Mouse (Mus musculus): ENCODE data around the gene Dut.
A peak's percentile ranks its signal among the peaks of the same experiment; 100 is the strongest.

Dut gene

DNA sequence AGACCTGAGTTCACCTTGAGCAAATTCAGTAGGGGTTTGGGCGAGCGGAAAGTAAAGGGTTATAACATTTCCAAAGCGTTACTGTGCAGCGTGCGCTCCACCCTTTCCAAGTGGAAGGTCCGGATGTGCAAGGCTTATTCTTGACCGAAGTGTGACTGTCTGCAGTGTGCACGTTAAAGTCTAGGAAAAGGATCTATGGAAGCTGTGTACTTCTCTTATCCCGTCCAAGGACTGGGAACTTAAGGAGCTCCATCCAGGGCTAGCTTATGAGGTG, 909 bp downstream of the Dut start:
- Histone ChIP-seq H3K27me3 (ENCODE audit: control insufficient read depth, insufficient read depth, low read length, poor library complexity, severe bottlenecking) (no peaks in the 10 kb centered on the region), H3K36me3 (ENCODE audit: control insufficient read depth, insufficient read depth, low read length, poor library complexity, severe bottlenecking) (no peaks in the 10 kb centered on the region)
- DNase-seq (ENCODE audit: low read depth, low spot score): no peak

DNA sequence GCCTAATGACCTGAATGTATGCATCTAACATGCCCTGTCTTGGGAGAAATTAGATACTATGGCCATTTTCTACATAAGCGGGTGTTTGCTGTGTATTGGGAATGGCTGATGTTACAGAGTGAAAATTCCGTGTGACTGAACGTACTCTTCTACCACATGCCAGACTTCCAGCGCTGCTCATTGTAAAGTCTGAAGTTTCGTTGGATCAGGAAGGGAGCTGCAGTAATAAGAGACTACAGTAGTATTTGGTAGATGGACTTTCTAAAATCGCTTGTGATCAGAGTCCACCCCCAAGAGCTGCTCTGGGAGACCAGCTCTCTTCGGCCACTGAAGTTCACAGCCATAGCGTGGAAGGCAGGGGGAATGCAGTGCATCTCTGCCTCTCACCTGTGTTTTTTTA, 1.3 kb downstream of the Dut start:
- no peak for DNase-seq (ENCODE audit: low read depth, low spot score)
- H3K36me3 ChIP-seq (ENCODE audit: control insufficient read depth, insufficient read depth, low read length, poor library complexity, severe bottlenecking): no peaks in the 10 kb centered on the region
- no peaks in the 10 kb centered on the region for H3K27me3 ChIP-seq (ENCODE audit: control insufficient read depth, insufficient read depth, low read length, poor library complexity, severe bottlenecking)

DNA sequence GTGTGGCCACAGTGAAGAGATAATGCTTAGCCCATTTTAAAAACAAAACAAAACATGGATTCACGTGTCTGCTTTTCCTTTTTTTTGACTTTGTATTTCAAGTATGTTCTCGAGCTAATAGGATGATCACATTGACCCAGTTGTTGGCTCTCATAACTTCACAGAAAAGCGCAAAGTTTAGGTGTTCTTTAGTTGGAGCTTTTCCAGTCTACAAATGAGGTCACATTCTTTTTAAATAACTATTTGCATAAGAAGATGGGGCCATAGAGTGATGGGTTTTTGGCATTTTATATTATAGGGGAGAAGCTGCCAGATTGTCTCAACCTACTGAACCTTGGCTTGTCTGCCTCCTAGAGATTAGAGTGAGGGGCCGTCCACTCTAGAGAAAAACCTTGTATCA, 2.3 kb downstream of the Dut start:
- Histone ChIP-seq H3K27me3 (ENCODE audit: control insufficient read depth, insufficient read depth, low read length, poor library complexity, severe bottlenecking) (no peaks in the 10 kb centered on the region), H3K36me3 (ENCODE audit: control insufficient read depth, insufficient read depth, low read length, poor library complexity, severe bottlenecking) (no peaks in the 10 kb centered on the region)
- DNase-seq (ENCODE audit: low read depth, low spot score): no peak

DNA sequence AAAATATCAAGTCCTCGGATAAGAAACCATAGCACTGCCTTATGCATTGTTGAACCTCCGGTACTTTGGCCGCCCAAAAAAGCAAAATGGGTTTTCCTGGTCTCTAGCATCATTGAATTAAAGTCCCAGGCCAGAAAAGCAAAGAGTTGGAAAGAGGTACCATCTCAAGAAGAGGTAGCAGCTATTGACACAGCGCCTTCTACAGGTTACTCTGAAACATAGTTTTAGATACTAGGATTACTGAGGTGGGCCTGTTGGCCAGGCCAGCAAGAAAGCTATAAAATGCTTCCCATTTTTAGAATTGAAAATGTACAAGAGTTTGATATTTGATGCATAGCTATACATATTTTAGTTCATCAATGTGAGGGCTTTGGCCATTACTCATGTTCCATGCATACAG, 2.9 kb downstream of the Dut start:
- DNase-seq (ENCODE audit: low read depth, low spot score): peak; percentile 51
- no peaks in the 10 kb centered on the region for H3K36me3 ChIP-seq (ENCODE audit: control insufficient read depth, insufficient read depth, low read length, poor library complexity, severe bottlenecking)
- H3K27me3 ChIP-seq (ENCODE audit: control insufficient read depth, insufficient read depth, low read length, poor library complexity, severe bottlenecking): no peaks in the 10 kb centered on the region

DNA sequence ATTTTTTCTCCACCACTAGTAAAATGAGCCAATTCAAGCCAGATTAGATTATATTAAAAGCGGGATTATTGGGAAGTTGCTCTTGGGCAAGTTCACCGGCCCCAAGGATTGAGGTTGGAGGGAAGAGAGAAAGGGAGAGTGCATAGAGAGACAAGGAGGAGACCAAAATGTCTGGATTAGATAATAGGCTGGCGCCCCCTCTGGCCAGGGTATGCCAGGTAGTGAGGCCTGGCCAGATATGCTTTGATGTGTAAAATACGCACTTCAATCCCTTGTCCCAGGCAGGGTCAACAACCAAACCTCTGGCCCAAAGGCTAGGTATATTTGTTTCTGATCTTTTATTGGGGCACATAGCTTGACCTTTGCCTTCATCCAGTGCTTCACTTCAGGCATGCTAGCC, 4.8 kb downstream of the Dut start:
- H3K36me3 ChIP-seq (ENCODE audit: control insufficient read depth, insufficient read depth, low read length, poor library complexity, severe bottlenecking): no peaks in the 10 kb centered on the region
- peak; percentile 33 for DNase-seq (ENCODE audit: low read depth, low spot score)
- no peaks in the 10 kb centered on the region for H3K27me3 ChIP-seq (ENCODE audit: control insufficient read depth, insufficient read depth, low read length, poor library complexity, severe bottlenecking)

DNA sequence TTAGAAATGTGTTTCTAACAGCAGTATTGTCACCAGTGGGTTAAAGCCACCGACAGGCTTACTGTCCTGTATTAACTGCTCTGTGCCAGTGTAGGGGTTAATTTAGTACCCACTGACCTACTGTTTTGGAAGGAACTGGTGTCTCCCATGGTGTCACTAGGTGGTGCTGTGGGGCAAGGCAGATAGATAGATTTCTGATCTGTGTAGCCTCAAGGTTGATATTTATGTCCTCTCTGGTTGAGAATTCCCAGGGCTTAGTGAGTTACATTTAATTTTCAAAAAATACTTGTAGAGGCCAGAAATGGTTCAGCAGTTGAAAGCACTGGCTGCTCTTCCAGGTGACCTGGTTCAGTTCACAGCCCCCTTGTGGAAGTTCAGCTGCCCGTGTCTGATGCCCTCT, 5.3 kb downstream of the Dut start:
- H3K27me3 ChIP-seq (ENCODE audit: control insufficient read depth, insufficient read depth, low read length, poor library complexity, severe bottlenecking): no peaks in the 10 kb centered on the region
- no peaks in the 10 kb centered on the region for H3K36me3 ChIP-seq (ENCODE audit: control insufficient read depth, insufficient read depth, low read length, poor library complexity, severe bottlenecking)
- DNase-seq (ENCODE audit: low read depth, low spot score): peak; percentile 70

DNA sequence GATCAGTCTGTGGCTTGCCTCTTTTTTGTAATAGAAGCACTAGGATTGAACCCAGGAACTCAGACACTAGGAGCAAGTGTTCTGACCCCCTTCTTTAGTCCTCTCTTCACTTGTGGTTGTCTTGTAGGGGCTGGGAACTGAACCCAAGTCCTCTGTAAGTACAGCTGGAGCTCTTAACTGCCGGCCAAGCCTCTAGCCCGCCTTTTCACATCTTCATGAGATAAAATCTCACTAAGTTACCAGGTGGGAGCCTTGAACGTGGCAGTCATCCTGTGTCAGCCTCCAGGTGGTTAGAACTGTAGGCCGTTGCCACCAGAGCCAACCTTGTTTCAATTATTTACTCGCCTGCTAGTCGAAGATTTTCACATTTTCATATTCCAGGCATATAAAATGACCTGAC, 6.7 kb downstream of the Dut start:
- H3K27me3 ChIP-seq (ENCODE audit: control insufficient read depth, insufficient read depth, low read length, poor library complexity, severe bottlenecking): no peaks in the 10 kb centered on the region
- DNase-seq (ENCODE audit: low read depth, low spot score): no peak
- 0 out of 2 replicates have a peak, but pooled peaks cover 5% of the 10 kb centered on the region for H3K36me3 ChIP-seq (ENCODE audit: control insufficient read depth, insufficient read depth, low read length, poor library complexity, severe bottlenecking)

DNA sequence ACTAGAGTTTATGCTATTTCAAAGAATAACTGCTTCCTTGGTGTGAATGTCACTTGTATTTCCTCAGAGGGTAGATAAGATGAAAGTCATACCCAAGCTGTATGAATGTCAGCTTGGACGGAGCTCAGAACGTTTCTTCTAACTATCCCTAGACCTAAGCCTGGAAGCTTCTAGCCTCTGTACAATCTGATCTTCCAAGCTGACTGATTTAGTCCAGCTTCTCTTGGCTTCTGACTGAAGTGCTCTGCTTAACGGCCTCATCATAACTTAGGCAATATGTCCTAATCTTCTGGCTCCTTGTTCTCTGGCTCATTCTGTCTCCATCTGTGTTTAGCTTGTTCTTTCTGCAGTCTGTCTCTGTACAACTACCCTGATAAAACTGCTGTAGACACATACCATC, 7.6 kb downstream of the Dut start:
- no peaks in the 10 kb centered on the region for H3K27me3 ChIP-seq (ENCODE audit: control insufficient read depth, insufficient read depth, low read length, poor library complexity, severe bottlenecking)
- 0 out of 2 replicates have a peak, but pooled peaks cover 5% of the 10 kb centered on the region for H3K36me3 ChIP-seq (ENCODE audit: control insufficient read depth, insufficient read depth, low read length, poor library complexity, severe bottlenecking)
- DNase-seq (ENCODE audit: low read depth, low spot score): no peak

DNA sequence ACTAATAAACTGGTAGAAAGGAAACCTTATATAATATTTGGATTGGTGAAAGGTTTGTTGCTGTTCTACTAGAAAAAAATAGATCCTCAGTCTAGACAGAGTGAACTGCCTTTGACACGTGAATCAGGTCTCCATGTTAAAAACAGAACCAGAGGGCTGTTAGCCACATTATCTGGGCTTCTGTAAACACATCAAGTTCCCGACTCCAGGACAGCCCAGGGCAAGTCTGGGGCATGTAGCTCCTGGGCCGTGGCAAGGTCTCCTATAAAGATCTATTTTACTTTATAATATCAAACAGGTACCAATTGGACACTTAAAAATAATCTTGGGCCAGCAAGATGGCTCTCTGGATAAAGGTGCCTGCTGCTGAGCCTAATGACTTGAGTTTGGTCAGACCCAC, 8.9 kb downstream of the Dut start:
- DNase-seq (ENCODE audit: low read depth, low spot score): no peak
- no peaks in the 10 kb centered on the region for H3K27me3 ChIP-seq (ENCODE audit: control insufficient read depth, insufficient read depth, low read length, poor library complexity, severe bottlenecking)
- H3K36me3 ChIP-seq (ENCODE audit: control insufficient read depth, insufficient read depth, low read length, poor library complexity, severe bottlenecking): 0 out of 2 replicates have a peak, but pooled peaks cover 5% of the 10 kb centered on the region

DNA sequence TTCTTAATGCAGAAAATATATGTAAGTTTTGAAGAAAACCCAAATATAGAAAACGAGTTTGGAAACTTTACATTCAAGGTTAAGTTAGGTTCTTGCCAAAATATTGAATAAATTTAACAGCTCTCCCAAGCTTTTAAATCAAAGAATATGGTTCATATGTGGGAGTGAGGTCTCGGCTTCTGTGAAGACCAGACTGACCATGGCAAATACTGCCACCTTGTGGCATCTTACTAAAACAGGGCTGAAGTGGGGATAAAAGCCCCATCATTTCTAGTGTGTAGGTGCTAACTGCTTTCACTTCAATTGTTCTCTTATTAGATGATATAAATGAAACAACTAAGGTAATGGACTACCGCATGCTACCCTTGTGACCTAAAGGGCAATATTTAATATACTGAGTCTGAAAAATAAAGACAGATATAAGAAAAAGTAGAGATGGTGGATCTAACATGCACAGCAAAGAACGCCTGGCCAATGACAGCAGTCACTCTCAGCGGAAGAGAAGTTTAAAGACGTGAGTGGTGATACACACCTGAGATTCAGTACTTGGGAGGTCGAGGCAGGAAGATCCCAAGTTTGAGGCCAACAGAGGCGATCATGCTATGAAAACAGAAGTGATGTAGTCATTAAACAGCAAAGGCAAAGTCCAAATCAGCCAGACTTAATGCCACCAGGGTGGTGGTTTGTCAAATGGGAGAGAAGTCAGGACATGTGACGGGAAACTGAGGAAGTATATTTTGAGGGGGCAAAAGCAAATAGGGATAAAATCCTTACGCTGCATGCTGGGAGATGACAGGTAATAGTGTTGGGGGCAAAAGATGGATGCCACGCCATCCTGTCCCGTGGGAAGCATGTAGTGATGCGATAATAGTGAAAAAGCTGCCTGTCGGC, 12.5 kb downstream of the Dut start:
- no peaks in the 10 kb centered on the region for H3K27me3 ChIP-seq (ENCODE audit: control insufficient read depth, insufficient read depth, low read length, poor library complexity, severe bottlenecking)
- peak; percentile 65 for DNase-seq (ENCODE audit: low read depth, low spot score)
- H3K36me3 ChIP-seq (ENCODE audit: control insufficient read depth, insufficient read depth, low read length, poor library complexity, severe bottlenecking): 0 out of 2 replicates have a peak, but pooled peaks cover 5% of the 10 kb centered on the region

DNA sequence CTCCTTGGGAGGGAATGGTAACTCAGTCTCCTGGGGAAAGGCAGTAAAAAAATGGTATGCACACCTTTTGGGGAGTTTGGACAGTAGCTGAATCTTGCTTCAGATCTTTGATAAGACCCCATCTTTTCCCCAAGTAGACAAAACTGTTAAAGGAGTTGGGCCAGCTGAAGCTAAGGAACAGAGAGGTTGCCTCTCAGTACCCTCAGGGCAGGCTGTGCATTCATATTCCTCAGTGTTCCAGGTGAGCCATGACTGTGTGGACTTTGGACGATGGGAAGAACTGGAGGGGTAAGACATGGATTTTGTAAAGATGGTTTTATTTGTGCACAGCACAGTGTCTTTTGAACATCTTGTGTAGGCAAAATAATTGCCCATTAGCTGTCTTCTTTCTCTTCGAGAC, 13.3 kb downstream of the Dut start:
- no peak for DNase-seq (ENCODE audit: low read depth, low spot score)
- Histone ChIP-seq H3K27me3 (ENCODE audit: control insufficient read depth, insufficient read depth, low read length, poor library complexity, severe bottlenecking) (no peaks in the 10 kb centered on the region), H3K36me3 (ENCODE audit: control insufficient read depth, insufficient read depth, low read length, poor library complexity, severe bottlenecking) (0 out of 2 replicates have a peak, but pooled peaks cover 5% of the 10 kb centered on the region)

DNA sequence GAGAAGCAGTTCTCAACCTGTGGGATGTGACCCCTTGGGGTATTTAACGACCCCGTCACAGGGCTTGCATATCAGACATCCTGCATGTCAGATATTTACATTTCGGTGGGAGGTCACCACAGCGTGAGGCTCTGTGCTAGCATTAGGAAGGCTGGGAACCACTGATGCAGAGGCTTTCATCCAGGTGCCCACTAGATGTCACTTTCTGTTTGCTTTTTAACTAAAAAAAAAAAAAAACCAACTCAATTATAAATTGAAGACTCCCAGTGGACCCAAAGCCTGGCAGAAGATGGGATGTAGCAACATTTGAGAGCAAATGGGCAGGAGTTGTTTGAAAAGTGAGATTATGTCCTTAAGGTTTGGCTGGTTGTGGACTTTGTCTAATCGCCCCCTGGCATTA, 16.1 kb downstream of the Dut start:
- 0 out of 2 replicates have a peak, but pooled peaks cover under 1% of the 10 kb centered on the region for H3K36me3 ChIP-seq (ENCODE audit: control insufficient read depth, insufficient read depth, low read length, poor library complexity, severe bottlenecking)
- DNase-seq (ENCODE audit: low read depth, low spot score): no peak
- H3K27me3 ChIP-seq (ENCODE audit: control insufficient read depth, insufficient read depth, low read length, poor library complexity, severe bottlenecking): no peaks in the 10 kb centered on the region

DNA sequence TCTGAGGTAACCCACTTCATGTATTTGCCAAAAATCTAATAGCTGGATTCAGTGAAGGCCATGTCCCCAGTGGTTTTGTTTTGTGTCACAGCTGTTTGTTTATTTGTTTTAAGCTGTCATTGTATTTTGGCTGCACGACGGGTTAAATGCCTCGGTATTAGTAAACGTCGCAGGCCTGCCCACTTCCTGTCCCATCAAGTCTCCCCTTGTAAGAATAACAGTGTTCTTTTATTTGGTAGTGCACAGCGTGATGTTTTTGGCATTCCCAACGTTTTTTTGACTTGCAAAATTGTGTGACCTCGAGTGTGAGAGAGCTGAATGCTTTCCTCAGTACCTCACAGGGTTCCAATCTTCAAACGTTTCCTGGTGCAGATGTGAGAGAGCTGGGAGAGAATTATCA, 16.8 kb downstream of the Dut start:
- DNase-seq (ENCODE audit: low read depth, low spot score): no peak
- Histone ChIP-seq H3K36me3 (ENCODE audit: control insufficient read depth, insufficient read depth, low read length, poor library complexity, severe bottlenecking) (no peaks in the 10 kb centered on the region), H3K27me3 (ENCODE audit: control insufficient read depth, insufficient read depth, low read length, poor library complexity, severe bottlenecking) (no peaks in the 10 kb centered on the region)

DNA sequence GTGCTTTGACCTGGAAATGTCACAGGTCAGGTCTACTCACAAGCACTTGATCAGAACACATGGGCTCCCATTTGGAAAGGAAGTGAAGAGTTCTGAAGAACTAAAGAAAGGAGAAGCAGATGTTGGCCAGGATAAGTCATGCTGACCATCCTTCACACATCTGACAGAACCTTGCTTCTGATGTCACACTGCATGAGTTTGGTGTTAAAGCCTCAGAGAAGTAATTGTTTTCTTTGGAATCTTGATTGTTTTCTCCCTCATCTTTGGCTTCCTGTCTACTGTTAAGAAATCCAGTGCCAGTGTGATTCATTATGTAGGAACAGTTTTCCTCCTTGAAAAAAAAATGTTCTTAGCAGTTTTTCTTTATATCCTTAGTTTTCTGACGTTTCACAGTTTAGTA, 21.9 kb downstream of the Dut start:
- no peak for DNase-seq (ENCODE audit: low read depth, low spot score)
- Histone ChIP-seq H3K36me3 (ENCODE audit: control insufficient read depth, insufficient read depth, low read length, poor library complexity, severe bottlenecking) (no peaks in the 10 kb centered on the region), H3K27me3 (ENCODE audit: control insufficient read depth, insufficient read depth, low read length, poor library complexity, severe bottlenecking) (no peaks in the 10 kb centered on the region)

DNA sequence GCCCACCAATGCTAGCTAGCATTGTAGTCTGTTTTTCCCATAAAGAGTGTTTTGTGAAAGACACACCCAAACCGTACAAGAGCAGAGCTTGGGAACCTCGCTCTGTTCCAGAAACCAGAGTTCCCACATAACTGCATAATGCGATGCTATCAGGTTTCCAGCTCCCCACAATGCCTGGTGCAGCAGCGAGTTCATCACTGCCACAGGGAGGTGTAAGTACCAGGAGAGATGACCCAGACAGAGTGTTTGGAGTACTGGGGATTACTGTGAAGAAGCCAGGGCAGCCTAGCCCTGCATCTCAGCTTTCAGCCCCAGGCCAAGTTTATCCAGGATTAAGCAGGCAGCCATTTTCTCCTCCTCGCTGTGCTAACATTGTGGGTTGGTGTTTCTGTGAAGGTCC, 28.6 kb downstream of the Dut start:
- no peak for DNase-seq (ENCODE audit: low read depth, low spot score)
- H3K27me3 ChIP-seq (ENCODE audit: control insufficient read depth, insufficient read depth, low read length, poor library complexity, severe bottlenecking): no peaks in the 10 kb centered on the region
- H3K36me3 ChIP-seq (ENCODE audit: control insufficient read depth, insufficient read depth, low read length, poor library complexity, severe bottlenecking): no peaks in the 10 kb centered on the region

DNA sequence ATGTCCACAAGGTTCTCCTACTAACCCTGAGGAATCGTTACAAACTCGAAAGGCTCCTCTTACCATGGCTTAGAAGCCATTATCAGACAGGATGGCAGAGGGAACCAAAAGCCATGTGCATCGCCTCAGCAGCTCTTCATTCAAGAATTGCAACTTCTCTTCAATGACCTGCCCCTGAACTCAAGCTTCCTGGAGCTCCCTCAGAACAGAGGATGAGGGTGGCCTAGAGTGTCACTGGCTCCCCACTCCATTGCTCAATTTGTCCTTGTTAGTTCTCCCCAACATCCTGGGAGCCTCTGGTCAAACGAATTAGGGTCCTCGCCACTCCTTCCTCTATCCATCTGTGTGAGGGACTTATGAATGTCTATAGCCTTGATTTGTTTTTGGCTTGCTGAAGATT, 29.7 kb downstream of the Dut start:
- no peaks in the 10 kb centered on the region for H3K27me3 ChIP-seq (ENCODE audit: control insufficient read depth, insufficient read depth, low read length, poor library complexity, severe bottlenecking)
- DNase-seq (ENCODE audit: low read depth, low spot score): no peak
- H3K36me3 ChIP-seq (ENCODE audit: control insufficient read depth, insufficient read depth, low read length, poor library complexity, severe bottlenecking): no peaks in the 10 kb centered on the region

All from splenic B cell, adult 2 months (primary cell).